Mouse (Mus musculus) thymus, postnatal 4 days (tissue): Measurements from ENCODE around the gene Col4a5.

Source experiments
- DNase-seq: peaks from one replicate; pipeline ENCODE4 v3.0.0; 2021

The Col4a5 gene

GRCm38 (mm10) chrX:141475110-141475509, at the start of gene Col4a5:
TSS of gene Col4a5 (plus strand) at chrX:141475385.
- peak; percentile 11 for DNase-seq

- DNase-seq = no peak
These were observed 38.4 kb upstream of the Col4a5 start for GRCm38 (mm10) chrX:141436780-141437179.

GRCm38 (mm10) chrX:141439423-141439822, 35.8 kb upstream of the Col4a5 start:
- no peak for DNase-seq

- DNase-seq = no peak
These were observed 27.2 kb upstream of the Col4a5 start for GRCm38 (mm10) chrX:141447936-141448335.

GRCm38 (mm10) chrX:141473470-141474302, 1.5 kb upstream of the Col4a5 start, which contains the start of gene Col4a6:
TSS of gene Col4a6 (minus strand) at chrX:141474076.
- no peak for DNase-seq

GRCm38 (mm10) chrX:141475566-141476327, 562 bp downstream of the Col4a5 start:
- no peak for DNase-seq

GRCm38 (mm10) chrX:141494545-141494944, 19.4 kb downstream of the Col4a5 start:
- DNase-seq = no peak

- no peak for DNase-seq
These were observed 27.9 kb downstream of the Col4a5 start for GRCm38 (mm10) chrX:141503125-141503524.

- no peak for DNase-seq
These were observed 58.3 kb downstream of the Col4a5 start for GRCm38 (mm10) chrX:141533447-141533846.

- no peak for DNase-seq
These were observed 72.3 kb downstream of the Col4a5 start for GRCm38 (mm10) chrX:141547471-141547870.

- DNase-seq = peak; percentile 3
These were observed 115.1 kb downstream of the Col4a5 start for GRCm38 (mm10) chrX:141590242-141590641.

GRCm38 (mm10) chrX:141721725-141722124, 246.5 kb downstream of the Col4a5 start:
- peak; percentile 5 for DNase-seq

- no peak for DNase-seq
These were observed 248.8 kb downstream of the Col4a5 start for GRCm38 (mm10) chrX:141723936-141724335.

GRCm38 (mm10) chrX:141724391-141724891, 249.3 kb downstream of the Col4a5 start:
- no peak for DNase-seq

GRCm38 (mm10) chrX:141724937-141725918, 250.0 kb downstream of the Col4a5 start, which contains the start of gene Irs4:
TSS of gene Irs4 (minus strand) at chrX:141725263.
- no peak for DNase-seq

GRCm38 (mm10) chrX:141729570-141729969, 254.4 kb downstream of the Col4a5 start:
- DNase-seq = no peak
